Mouse (Mus musculus) testis, adult 2 months (tissue): ENCODE results near the gene Ugt2b5. TPM values are rescaled to one million over a fixed set of nuclear protein-coding genes. Genes with fewer than 3 reads are reported as not detected.
"Not testable (repeated sequence)": the region's sequence is repeated elsewhere in the genome, so short reads cannot be mapped to it uniquely, and the experiment has no call there.

Source experiments
- H3K27ac ChIP-seq: fragments of 200-500 bp; 2 replicates; pipeline ENCODE4 v1.5.1; 2012; ENCODE audit warnings: low read depth, low read length; ENCODE audit not compliant: control insufficient read depth, insufficient read depth
- H3K27me3 ChIP-seq: fragments of 200-500 bp; 2 replicates; pipeline ENCODE4 v1.6.1; 2012; ENCODE audit warnings: mild to moderate bottlenecking, low read length, moderate library complexity; ENCODE audit not compliant: control insufficient read depth, insufficient read depth
- H3K36me3 ChIP-seq: fragments of 200-500 bp; 2 replicates; pipeline ENCODE4 v1.6.1; 2012; ENCODE audit warnings: mild to moderate bottlenecking, low read length; ENCODE audit not compliant: control insufficient read depth, insufficient read depth
- H3K4me1 ChIP-seq: fragments of 200-500 bp; 2 replicates; pipeline ENCODE4 v1.6.1; 2012; ENCODE audit warnings: low read length; ENCODE audit not compliant: control insufficient read depth, insufficient read depth
- H3K4me3 ChIP-seq: fragments of 200-500 bp; 2 replicates; pipeline ENCODE4 v1.5.1; 2012; ENCODE audit warnings: low read depth, mild to moderate bottlenecking, low read length, moderate library complexity, mixed read lengths; ENCODE audit not compliant: control insufficient read depth
- CTCF ChIP-seq: fragments of 200-500 bp; IDR thresholded peaks from 2 replicates; pipeline ENCODE4 v1.5.1; 2012; ENCODE audit warnings: low read depth, mild to moderate bottlenecking, inconsistent platforms, low read length, moderate library complexity; ENCODE audit not compliant: control insufficient read depth, insufficient read depth, insufficient replicate concordance
- POLR2A ChIP-seq: fragments of 200-500 bp; IDR thresholded peaks from 2 replicates; pipeline ENCODE4 v1.6.1; 2012; ENCODE audit warnings: low read depth, mild to moderate bottlenecking, inconsistent platforms, low read length, moderate library complexity; ENCODE audit not compliant: control insufficient read depth
- polyA plus RNA-seq: library from polyadenylated mRNA; depleted of rRNA; stranded (reverse); fragments of >200 nt; gene quantifications from 2 replicates; pipeline ENCODE4 v1.2.3, GENCODE M21; 2012; rRNA removed

Gene Ugt2b5
- 0.09 TPM in 1 of 2 replicates, not detected in the other for polyA plus RNA-seq

DNA sequence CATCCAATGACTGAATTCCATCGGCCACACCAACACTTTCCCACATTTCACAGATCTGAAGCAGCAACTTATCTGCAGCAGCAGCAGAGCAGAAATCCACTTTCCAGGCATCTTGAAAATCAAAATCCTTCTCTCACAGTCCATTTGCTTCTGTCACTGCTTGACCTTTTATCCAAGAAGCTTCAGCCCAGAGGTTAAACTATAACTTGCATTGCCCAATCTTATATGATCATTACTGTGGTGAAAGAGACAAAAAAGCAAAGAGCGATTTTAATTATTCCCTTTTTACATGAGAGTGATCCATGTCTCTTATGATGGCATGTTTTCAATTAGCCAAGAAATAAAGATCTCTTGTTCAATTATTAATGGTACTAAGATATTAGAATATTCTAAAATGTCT, at the start of gene Ugt2b5:
TSS of gene Ugt2b5 (minus strand) at position 123 of the 400 bp plus-strand sequence.
- not testable (repeated sequence) for H3K4me3 ChIP-seq, H3K36me3 ChIP-seq, H3K27ac ChIP-seq, H3K4me1 ChIP-seq, H3K27me3 ChIP-seq

DNA sequence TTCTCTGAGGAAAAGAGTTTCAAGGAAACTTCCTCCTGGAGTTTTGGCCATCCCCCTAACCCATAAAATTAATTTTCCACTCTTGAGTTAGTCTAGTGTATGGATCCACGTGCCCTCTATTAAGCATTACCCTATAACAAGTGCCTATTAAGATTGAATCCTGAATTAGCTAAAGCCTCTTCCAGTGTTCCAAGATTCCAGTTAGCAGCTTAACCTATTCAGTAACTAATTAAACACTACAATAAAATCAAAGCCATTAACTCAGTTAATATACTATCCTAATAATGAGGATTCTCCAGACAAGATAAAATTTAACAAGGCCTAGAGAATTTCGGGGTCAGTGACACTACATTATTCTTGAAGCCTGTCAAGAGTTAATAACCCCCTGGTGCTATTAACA, 35.7 kb upstream of the Ugt2b5 start:
- H3K4me3 ChIP-seq, H3K4me1 ChIP-seq, H3K27ac ChIP-seq, H3K36me3 ChIP-seq, H3K27me3 ChIP-seq: not testable (repeated sequence)

DNA sequence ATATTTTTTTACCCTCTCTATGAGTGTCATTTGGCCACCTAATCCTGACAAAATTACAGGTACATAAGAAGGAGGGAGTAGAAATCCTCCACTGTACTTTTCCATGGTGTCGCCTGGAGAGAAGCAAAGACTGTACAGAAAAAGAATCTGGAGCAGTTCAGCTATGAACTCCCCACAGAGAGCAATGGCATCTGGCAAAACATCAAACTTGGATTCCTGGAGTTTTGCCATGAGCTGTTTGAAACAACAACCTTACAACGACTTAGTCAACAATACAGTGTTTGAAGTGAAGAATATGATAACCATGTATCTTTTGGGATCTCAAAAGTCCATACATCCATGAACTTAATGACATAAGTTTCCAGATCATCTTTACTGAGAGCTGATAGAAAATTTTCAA, 34.6 kb upstream of the Ugt2b5 start:
- Histone ChIP-seq H3K27me3 (no peaks in the 10 kb centered on the region), H3K27ac (no peak overlapping the region), H3K4me1 (no peaks in the 10 kb centered on the region), H3K36me3 (no peaks in the 10 kb centered on the region), H3K4me3 (no peak overlapping the region)
- no peak for TF ChIP-seq CTCF
- no peak for TF ChIP-seq POLR2A

GRCm38 (mm10) chr5:87147741-87148454, 7.8 kb upstream of the Ugt2b5 start:
- Histone ChIP-seq H3K27ac (no peak overlapping the region), H3K4me1 (no peaks in the 10 kb centered on the region), H3K36me3 (no peaks in the 10 kb centered on the region), H3K4me3 (no peak overlapping the region), H3K27me3 (no peaks in the 10 kb centered on the region)
- TF ChIP-seq CTCF (no peak), POLR2A (no peak)

- TF ChIP-seq POLR2A (no peak), CTCF (no peak)
Observed at GRCm38 (mm10) chr5:87142865-87143456, 2.8 kb upstream of the Ugt2b5 start.

DNA sequence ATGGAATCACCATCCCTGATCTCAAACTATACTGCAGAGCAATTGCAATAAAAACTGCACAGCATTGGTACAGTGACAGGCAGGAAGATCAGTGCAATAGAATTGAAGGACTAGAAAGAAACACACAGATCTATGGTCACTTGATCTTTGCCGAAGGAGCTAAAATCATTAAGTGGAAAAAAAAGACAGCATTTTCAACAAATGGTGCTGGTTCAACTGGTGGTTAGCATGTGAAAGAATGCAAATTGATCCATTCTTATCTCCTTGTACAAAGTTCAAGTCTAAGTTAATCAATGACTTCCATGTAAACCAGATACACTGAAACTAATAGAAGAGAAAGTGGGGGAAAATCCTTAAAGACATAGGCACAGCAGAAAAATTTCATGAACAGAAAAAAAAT, 36.4 kb downstream of the Ugt2b5 start:
- H3K4me3 ChIP-seq, H3K4me1 ChIP-seq, H3K36me3 ChIP-seq, H3K27me3 ChIP-seq, H3K27ac ChIP-seq: not testable (repeated sequence)

More at GRCm38 (mm10) chr5:87142865-87143456, 2.8 kb upstream of the Ugt2b5 start:
- H3K27ac ChIP-seq: no peak overlapping the region
- H3K4me3 ChIP-seq: no peak overlapping the region
- no peaks in the 10 kb centered on the region for H3K4me1 ChIP-seq
- no peaks in the 10 kb centered on the region for H3K36me3 ChIP-seq
- no peaks in the 10 kb centered on the region for H3K27me3 ChIP-seq

GRCm38 (mm10) chr5:87092346-87093027, 47.6 kb downstream of the Ugt2b5 start, which contains the start of gene Ugt2b36:
Gene Ugt2b36 (minus strand): TSS chr5:87092555.
- Histone ChIP-seq H3K4me3 (no peak within 1 kb of the TSS), H3K4me1 (no peaks in the 10 kb centered on the region), H3K36me3 (no peaks in the 10 kb centered on the region), H3K27me3 (no peaks in the 10 kb centered on the region), H3K27ac (no peak within 1 kb of the TSS)
- TF ChIP-seq POLR2A (no peak), CTCF (no peak)
